Mouse (Mus musculus): ENCODE measurements around the gene Gm5798. TPM values are rescaled to one million over a fixed set of nuclear protein-coding genes. Genes with fewer than 3 reads are reported as not detected.
"Not testable (repeated sequence)": the region's sequence is repeated elsewhere in the genome, so short reads cannot be mapped to it uniquely, and the experiment has no call there.

Gm5798 gene
- not detected in 2 replicates for polyA plus RNA-seq (2015; fragmentation: Nextera tagmentation; extraction: Ambion mirVana)

DNA sequence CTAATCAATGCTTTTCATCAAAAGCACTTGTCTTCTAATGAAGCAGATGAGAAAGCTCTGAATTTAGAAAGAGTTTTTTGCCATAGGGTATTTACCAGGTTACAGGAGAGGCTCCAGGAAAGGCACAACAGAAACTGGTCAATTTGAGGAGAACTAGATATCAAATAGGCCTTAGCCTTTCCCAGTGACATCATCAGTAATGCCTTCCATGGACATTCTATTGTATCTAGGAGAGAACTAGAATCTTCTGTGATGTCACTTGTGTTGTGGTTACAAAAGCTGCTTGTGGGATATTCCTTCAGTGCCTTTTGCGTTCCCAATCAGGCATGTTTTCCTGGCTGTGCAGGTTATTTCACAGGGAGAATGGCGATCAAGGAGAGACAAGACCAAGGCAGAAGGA lies at the start of gene Gm5798:
TSS of gene Gm5798 (plus strand) at position 301 of the 400 bp plus-strand sequence.
- not testable (repeated sequence) for H3K27ac ChIP-seq (ENCODE audit: low read length); H3K9ac ChIP-seq (ENCODE audit: low read length); H3K36me3 ChIP-seq (ENCODE audit: control insufficient read depth, insufficient read depth, low read length); H3K4me2 ChIP-seq (ENCODE audit: low read depth, low read length); H3K4me1 ChIP-seq (replicated peaks; ENCODE audit: control insufficient read depth, insufficient read depth, low read length); ATAC-seq (ENCODE audit: low read depth); H3K27me3 ChIP-seq (ENCODE audit: control insufficient read depth, insufficient read depth, low read depth, low read length); H3K4me3 ChIP-seq (ENCODE audit: low read length); H3K9me3 ChIP-seq (ENCODE audit: control insufficient read depth, low read length)
- 53% methylated on average over 2 of the region's 2 CpGs for WGBS

DNA sequence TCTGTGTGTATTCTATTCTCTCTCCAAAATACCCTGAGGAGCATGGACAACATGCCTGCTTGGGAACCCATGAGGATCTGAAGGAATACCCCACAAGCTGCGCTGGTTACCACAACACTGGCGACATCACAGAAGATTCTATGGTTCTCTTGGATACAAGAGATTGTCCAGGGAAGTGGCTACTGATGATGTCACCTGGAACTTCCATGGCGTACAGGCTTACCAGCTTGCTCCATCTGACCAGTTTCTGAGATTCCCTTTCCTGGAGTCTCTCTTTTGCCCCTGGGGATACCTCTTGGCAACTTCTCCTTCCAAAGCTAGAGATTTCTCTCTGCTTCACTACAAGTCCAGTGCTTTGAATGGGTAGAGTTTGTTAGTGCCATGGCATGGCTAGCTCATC lies 37.9 kb downstream of the Gm5798 start, which contains the start of gene Gm7945:
TSS of gene Gm7945 (minus strand) at position 101 of the 400 bp plus-strand sequence.
- not testable (repeated sequence) for H3K9ac ChIP-seq (ENCODE audit: low read length); H3K4me2 ChIP-seq (ENCODE audit: low read depth, low read length); H3K27ac ChIP-seq (ENCODE audit: low read length); H3K27me3 ChIP-seq (ENCODE audit: control insufficient read depth, insufficient read depth, low read depth, low read length); ATAC-seq (ENCODE audit: low read depth); H3K9me3 ChIP-seq (ENCODE audit: control insufficient read depth, low read length); H3K36me3 ChIP-seq (ENCODE audit: control insufficient read depth, insufficient read depth, low read length); H3K4me1 ChIP-seq (replicated peaks; ENCODE audit: control insufficient read depth, insufficient read depth, low read length); H3K4me3 ChIP-seq (ENCODE audit: low read length)
- no CpG with 5 or more reads among the region's 3 CpGs for WGBS

Other genes with a start within 250 kb of the Gm5798 start
- 6.7 and 9.5 TPM in 2 replicates for gene Mat1a, start 243.6 kb upstream of the Gm5798 start, polyA plus RNA-seq (2015; fragmentation: Nextera tagmentation; extraction: Ambion mirVana)
- gene Sftpa1, start 216.8 kb upstream of the Gm5798 start, polyA plus RNA-seq (2015; fragmentation: Nextera tagmentation; extraction: Ambion mirVana): 225 and 310 TPM in 2 replicates
- 0.31 and 0.39 TPM in 2 replicates for gene Mbl1, start 197.2 kb upstream of the Gm5798 start, polyA plus RNA-seq (2015; fragmentation: Nextera tagmentation; extraction: Ambion mirVana)
- gene Sftpd, start 163.5 kb upstream of the Gm5798 start, polyA plus RNA-seq (2015; fragmentation: Nextera tagmentation; extraction: Ambion mirVana): 3.3 and 6.7 TPM in 2 replicates
- gene Gm2832, start 69.8 kb upstream of the Gm5798 start, polyA plus RNA-seq (2015; fragmentation: Nextera tagmentation; extraction: Ambion mirVana): 0.15 TPM in 1 of 2 replicates, not detected in the other
- gene Gm7945, start 37.8 kb downstream of the Gm5798 start, polyA plus RNA-seq (2015; fragmentation: Nextera tagmentation; extraction: Ambion mirVana): not detected in 2 replicates
- not detected in 2 replicates for gene Gm6482, start 59.7 kb downstream of the Gm5798 start, polyA plus RNA-seq (2015; fragmentation: Nextera tagmentation; extraction: Ambion mirVana)
- gene Gm7954, start 104.9 kb downstream of the Gm5798 start, polyA plus RNA-seq (2015; fragmentation: Nextera tagmentation; extraction: Ambion mirVana): not detected in 2 replicates
- gene Gm3486, start 140.9 kb downstream of the Gm5798 start, polyA plus RNA-seq (2015; fragmentation: Nextera tagmentation; extraction: Ambion mirVana): not detected in 2 replicates
- gene Gm7970, start 207.0 kb downstream of the Gm5798 start, polyA plus RNA-seq (2015; fragmentation: Nextera tagmentation; extraction: Ambion mirVana): not detected in 2 replicates
- gene 1700049E17Rik2, start 224.6 kb downstream of the Gm5798 start, polyA plus RNA-seq (2015; fragmentation: Nextera tagmentation; extraction: Ambion mirVana): not detected in 2 replicates